In genomic region chr12:54549659-54550058, GRCm38 (mm10) we compare ENCODE assay signal across 17 mouse cellular contexts.
"Had no signal": no experiment of that assay in that cellular context is flagged by ENCODE, and none has a peak within 500 bp of the region (broad histone marks: within the 10 kb centered on the region; RNA-seq: fewer than 3 reads in every experiment).

No protein-coding gene starts in this region.

- H3K9ac ChIP-seq: lung, embryonic 15.5 days; midbrain, embryonic 13.5 days; midbrain, embryonic 15.5 days; neural tube, embryonic 12.5 days; stomach, embryonic 15.5 days had no signal

- ATAC-seq: lung, postnatal 0 days; midbrain, embryonic 13.5 days; midbrain, embryonic 15.5 days had no signal

- DNase-seq: lung, adult 2 months; lung, postnatal 14 days; lung, postnatal 36 days; right cerebral cortex, postnatal 14 days; thymus, adult 2 months; thymus, postnatal 25 days; thymus, postnatal 4 days had no signal

- H3K27ac ChIP-seq: lung, embryonic 15.5 days; macrophage; midbrain, embryonic 13.5 days; midbrain, embryonic 15.5 days; neural tube, embryonic 12.5 days; stomach, embryonic 15.5 days; stomach, postnatal 0 days had no signal

- H3K4me2 ChIP-seq: lung, embryonic 15.5 days; midbrain, embryonic 11.5 days; midbrain, embryonic 13.5 days; midbrain, embryonic 15.5 days; neural tube, embryonic 12.5 days; stomach, embryonic 15.5 days had no signal

- H3K4me3 ChIP-seq: lung, embryonic 15.5 days; megakaryocyte, embryonic 14.5 days; midbrain, embryonic 13.5 days; midbrain, embryonic 15.5 days; neural tube, embryonic 12.5 days; stomach, embryonic 15.5 days had no signal

- H3K4me1 ChIP-seq: lung, embryonic 15.5 days; megakaryocyte, embryonic 14.5 days had no signal

- H3K9me3 ChIP-seq: lung, embryonic 15.5 days; midbrain, embryonic 13.5 days; midbrain, embryonic 15.5 days; neural tube, embryonic 12.5 days; stomach, embryonic 15.5 days had no signal

- H3K36me3 ChIP-seq: lung, embryonic 15.5 days; midbrain, embryonic 13.5 days; midbrain, embryonic 15.5 days; neural tube, embryonic 12.5 days; stomach, embryonic 15.5 days had no signal

- H3K27me3 ChIP-seq: lung, embryonic 15.5 days; midbrain, embryonic 13.5 days; midbrain, embryonic 15.5 days; neural tube, embryonic 12.5 days; stomach, embryonic 15.5 days had no signal
